Mouse (Mus musculus) thymus, adult 18-20 months (tissue): Measurements from ENCODE around the gene 4930415L06Rik.

Experiments used
- DNase-seq, 2 experiments: peaks; one replicate each; pipeline ENCODE4 v3.0.0; 2022; ENCODE audit warnings: mixed read lengths in 2 of 2

The 4930415L06Rik gene

GRCm38 (mm10) chrX:89932752-89933151 lies at the start of gene 4930415L06Rik:
Gene 4930415L06Rik (minus strand): TSS chrX:89932852.
- DNase-seq: no peak

GRCm38 (mm10) chrX:89978621-89979020 lies 46.0 kb upstream of the 4930415L06Rik start:
- no peak for DNase-seq

GRCm38 (mm10) chrX:89904871-89905270 lies 27.8 kb downstream of the 4930415L06Rik start:
- no peak for DNase-seq
